Mouse (Mus musculus) granulocyte monocyte progenitor cell, adult 5-6 weeks (primary cell): ENCODE measurements at regions not wholly inside any gene's neighbourhood (a gene's known extent, or its start where the extent isn't known, plus 50 kb on each side); places are given as distances from the start of the nearest gene placed in this dataset.

Source experiments
- ATAC-seq: replicated peaks from 2 replicates; pipeline ENCODE4 v1.8.0; 2016; ENCODE audit warnings: mild to moderate bottlenecking, moderate TSS enrichment, inconsistent platforms; ENCODE audit not compliant: poor library complexity, severe bottlenecking

- no peak for ATAC-seq
These were observed 1353.4 kb upstream of the Aga start for GRCm38 (mm10) chr8:52158176-52158575.

GRCm38 (mm10) chr8:52196934-52197333 lies 1314.6 kb upstream of the Aga start:
- ATAC-seq, result peak; percentile 86

- no peak for ATAC-seq
These were observed 1284.0 kb upstream of the Aga start for GRCm38 (mm10) chr8:52227506-52227905.

- ATAC-seq, result no peak
These were observed 1255.5 kb upstream of the Aga start for GRCm38 (mm10) chr8:52256055-52256454.
